In genomic region chr12:73560091-73560490, GRCm38 (mm10) we compare ENCODE assay signal across 13 mouse cellular contexts. TPM values are rescaled to one million over a fixed set of nuclear protein-coding genes. Genes with fewer than 3 reads are reported as not detected.
A peak's percentile ranks its signal among the peaks of the same experiment; 100 is the strongest.
DNase-seq lines count a peak whose midpoint lies in the region; ATAC-seq and TF ChIP-seq lines count a peak whose summit lies in the region.
"Had no signal": no experiment of that assay in that cellular context is flagged by ENCODE, and none has a peak within 500 bp of the region (broad histone marks: within the 10 kb centered on the region; RNA-seq: fewer than 3 reads in every experiment).

No protein-coding gene starts in this region.

- peak; percentile 45 for TF ChIP-seq CTCF in hindbrain, postnatal 0 days (IDR thresholded peaks at IDR 0.05; ENCODE audit: low read depth)

- ATAC-seq in hindbrain, postnatal 0 days, result no peak
- ATAC-seq in hindbrain, embryonic 13.5 days (ENCODE audit: low FRiP score), result no peak
- ATAC-seq: activated CD4-positive, CD25-positive, alpha-beta regulatory T cell, adult 4 months; midbrain, embryonic 16.5 days had no signal

- no peaks in the 10 kb centered on the region for H3K9me3 ChIP-seq in hindbrain, postnatal 0 days (ENCODE audit: low read length)
- H3K9me3 ChIP-seq in hindbrain, embryonic 13.5 days, result no peaks in the 10 kb centered on the region
- H3K9me3 ChIP-seq: limb, embryonic 15.5 days had no signal

- no peak overlapping the region for H3K4me2 ChIP-seq in hindbrain, postnatal 0 days (ENCODE audit: low read depth, low read length)
- H3K4me2 ChIP-seq in hindbrain, embryonic 13.5 days, result no peak overlapping the region
- H3K4me2 ChIP-seq: hindbrain, embryonic 14.5 days; limb, embryonic 15.5 days had no signal

- no peak for DNase-seq in hindbrain, postnatal 0 days (ENCODE audit: low spot score)
- peak; percentile 46 for DNase-seq in retina, postnatal 1 day
- no peak for DNase-seq in retina, embryonic 14.5 days (ENCODE audit: low spot score)
- DNase-seq in NIH3T3 (ENCODE audit: low read depth), result peak; percentile 46
- DNase-seq in naive thymus-derived CD4-positive, alpha-beta T cell, adult 2 months (ENCODE audit: low read depth), result peak; percentile 66
- DNase-seq in adipocyte (ENCODE audit: low spot score), result no peak
- DNase-seq in spleen, postnatal 10 days (ENCODE audit: low spot score in 2 of 2), result no peak
- DNase-seq: gastrocnemius, postnatal 36 days had no signal

- no peak overlapping the region for H3K9ac ChIP-seq in hindbrain, postnatal 0 days (replicated peaks; ENCODE audit: low read length)
- no peak overlapping the region for H3K9ac ChIP-seq in hindbrain, embryonic 13.5 days
- H3K9ac ChIP-seq: hindbrain, embryonic 14.5 days; limb, embryonic 15.5 days had no signal

- WGBS in hindbrain, postnatal 0 days, result 55% methylated on average over 7 of the region's 7 CpGs
- WGBS in hindbrain, embryonic 13.5 days, result 51% methylated on average over 7 of the region's 7 CpGs

- no peaks in the 10 kb centered on the region for H3K27me3 ChIP-seq in hindbrain, postnatal 0 days (ENCODE audit: insufficient read depth, low read length)
- H3K27me3 ChIP-seq in hindbrain, embryonic 13.5 days, result 0 out of 2 replicates have a peak, but pooled peaks cover 4% of the 10 kb centered on the region
- H3K27me3 ChIP-seq: limb, embryonic 15.5 days had no signal

- no peaks in the 10 kb centered on the region for H3K36me3 ChIP-seq in hindbrain, postnatal 0 days (ENCODE audit: insufficient read depth, low read length)
- H3K36me3 ChIP-seq in hindbrain, embryonic 13.5 days, result no peaks in the 10 kb centered on the region
- H3K36me3 ChIP-seq: limb, embryonic 15.5 days had no signal

- no peak overlapping the region for H3K4me3 ChIP-seq in hindbrain, postnatal 0 days (ENCODE audit: low read length)
- no peak overlapping the region for H3K4me3 ChIP-seq in hindbrain, embryonic 13.5 days
- H3K4me3 ChIP-seq: limb, embryonic 15.5 days had no signal

- no peak overlapping the region for H3K27ac ChIP-seq in hindbrain, postnatal 0 days
- no peak overlapping the region for H3K27ac ChIP-seq in hindbrain, embryonic 13.5 days
- H3K27ac ChIP-seq: hindbrain, embryonic 14.5 days; limb, embryonic 15.5 days had no signal

- H3K4me1 ChIP-seq in hindbrain, postnatal 0 days (ENCODE audit: insufficient read depth, low read length), result no peaks in the 10 kb centered on the region
- H3K4me1 ChIP-seq in hindbrain, embryonic 13.5 days (replicated peaks), result no peaks in the 10 kb centered on the region; the same call in 1 of the 2 replicates

RNA-seq across cellular contexts. Expression of gene Tmem30b, which starts 13.9 kb away (rescaled TPM):
- total RNA-seq in hindbrain, postnatal 0 days (2014; rRNA removed), result 0.25 and 0.42 TPM in 2 replicates
- polyA plus RNA-seq in hindbrain, postnatal 0 days (2015; fragmentation: Nextera tagmentation; extraction: Ambion mirVana), result 0.33 and 0.47 TPM in 2 replicates
- 0.39 and 0.84 TPM in 2 replicates for polyA plus RNA-seq in hindbrain, embryonic 13.5 days (2015; fragmentation: Nextera tagmentation; extraction: Ambion mirVana)
- polyA plus RNA-seq: activated CD4-positive, CD25-positive, alpha-beta regulatory T cell, adult 4 months had no signal

RNA-seq across cellular contexts. Expression of gene Prkch, which starts 24.5 kb away (rescaled TPM):
- total RNA-seq in hindbrain, postnatal 0 days (2014; rRNA removed), result 10.9 and 16.1 TPM in 2 replicates
- 5.4 and 6.1 TPM in 2 replicates for polyA plus RNA-seq in hindbrain, postnatal 0 days (2015; fragmentation: Nextera tagmentation; extraction: Ambion mirVana)
- polyA plus RNA-seq in hindbrain, embryonic 13.5 days (2015; fragmentation: Nextera tagmentation; extraction: Ambion mirVana), result 5.6 and 6.5 TPM in 2 replicates

Comparison
In these comparisons a context has a peak if more than half of its experiments do, and no peak if none do; other contexts are left out.
1. DNase-seq: peak in retina, postnatal 1 day (single experiment), NIH3T3 (single experiment) and naive thymus-derived CD4-positive, alpha-beta T cell, adult 2 months (single experiment); none in hindbrain, postnatal 0 days (single experiment), retina, embryonic 14.5 days (single experiment), adipocyte (single experiment) and spleen, postnatal 10 days (0 of 2).